Comparison of ENCODE assay signal across 22 mouse cellular contexts in genomic region chr8:84070241-84070640, GRCm38 (mm10). TPM values are rescaled to one million over a fixed set of nuclear protein-coding genes. Genes with fewer than 3 reads are reported as not detected.
DNase-seq lines count a peak whose midpoint lies in the region; ATAC-seq and TF ChIP-seq lines count a peak whose summit lies in the region.
"Had no signal": no experiment of that assay in that cellular context is flagged by ENCODE, and none has a peak within 500 bp of the region (broad histone marks: within the 10 kb centered on the region; RNA-seq: fewer than 3 reads in every experiment).

No protein-coding gene starts in this region.

- intact Hi-C loops in gastrocnemius, adult 2 months (cut with DNase I): no loop called here

- no peak for TF ChIP-seq CTCF in gastrocnemius, adult 2 months (IDR thresholded peaks at IDR 0.05)
- no peak for TF ChIP-seq CTCF in hindbrain, postnatal 0 days (IDR thresholded peaks at IDR 0.05; ENCODE audit: low read depth)

- WGBS in hindbrain, postnatal 0 days: 81% methylated on average over 5 of the region's 5 CpGs
- WGBS in hindbrain, embryonic 11.5 days: 87% methylated on average over 5 of the region's 5 CpGs
- 84% methylated on average over 5 of the region's 5 CpGs for WGBS in midbrain, embryonic 16.5 days
- WGBS in midbrain, embryonic 11.5 days: 85% methylated on average over 5 of the region's 5 CpGs
- 58% methylated on average over 5 of the region's 5 CpGs for WGBS in macrophage (ENCODE audit: missing documents)

- H3K4me3 ChIP-seq in gastrocnemius, adult 2 months: no peak overlapping the region
- no peak overlapping the region for H3K4me3 ChIP-seq in hindbrain, postnatal 0 days (ENCODE audit: low read length)
- H3K4me3 ChIP-seq in hindbrain, embryonic 11.5 days (ENCODE audit: low read depth, low read length): no peak overlapping the region
- H3K4me3 ChIP-seq in midbrain, embryonic 16.5 days (ENCODE audit: low read depth, low read length): no peak overlapping the region
- H3K4me3 ChIP-seq in midbrain, embryonic 11.5 days (ENCODE audit: low read depth, low read length): no peak overlapping the region
- H3K4me3 ChIP-seq in macrophage (ENCODE audit: inconsistent target): no peak overlapping the region
- H3K4me3 ChIP-seq: embryonic facial prominence, embryonic 10.5 days; heart, embryonic 12.5 days; myocyte; stomach, embryonic 15.5 days had no signal

- H3K27me3 ChIP-seq in hindbrain, postnatal 0 days (ENCODE audit: insufficient read depth, low read length): no peaks in the 10 kb centered on the region
- H3K27me3 ChIP-seq in hindbrain, embryonic 11.5 days (ENCODE audit: control insufficient read depth, insufficient read depth, low read length): no peaks in the 10 kb centered on the region
- no peaks in the 10 kb centered on the region for H3K27me3 ChIP-seq in midbrain, embryonic 16.5 days (ENCODE audit: control insufficient read depth, insufficient read depth, low read depth, low read length)
- no peaks in the 10 kb centered on the region for H3K27me3 ChIP-seq in midbrain, embryonic 11.5 days (ENCODE audit: control insufficient read depth, insufficient read depth, low read length)
- H3K27me3 ChIP-seq: heart, embryonic 12.5 days; stomach, embryonic 15.5 days had no signal

- H3K4me1 ChIP-seq in hindbrain, postnatal 0 days (ENCODE audit: insufficient read depth, low read length): peaks cover 33% of the 10 kb centered on the region
- peaks cover 13% of the 10 kb centered on the region; the same call in 1 of the 2 replicates for H3K4me1 ChIP-seq in hindbrain, embryonic 11.5 days (replicated peaks; ENCODE audit: control insufficient read depth, insufficient read depth, low read length)
- peaks cover 53% of the 10 kb centered on the region for H3K4me1 ChIP-seq in midbrain, embryonic 16.5 days (ENCODE audit: control insufficient read depth, insufficient read depth, low read length)
- peaks cover 23% of the 10 kb centered on the region for H3K4me1 ChIP-seq in midbrain, embryonic 11.5 days (ENCODE audit: control insufficient read depth, insufficient read depth, low read length)

- H3K36me3 ChIP-seq in hindbrain, postnatal 0 days (ENCODE audit: insufficient read depth, low read length): 0 out of 2 replicates have a peak, but pooled peaks cover 10% of the 10 kb centered on the region
- no peaks in the 10 kb centered on the region for H3K36me3 ChIP-seq in hindbrain, embryonic 11.5 days (ENCODE audit: control insufficient read depth, insufficient read depth, low read length)
- peaks cover 3% of the 10 kb centered on the region; the same call in 1 of the 2 replicates for H3K36me3 ChIP-seq in midbrain, embryonic 16.5 days (ENCODE audit: control insufficient read depth, insufficient read depth, low read length)
- H3K36me3 ChIP-seq in midbrain, embryonic 11.5 days (ENCODE audit: control insufficient read depth, insufficient read depth, low read length): no peaks in the 10 kb centered on the region
- H3K36me3 ChIP-seq in macrophage (ENCODE audit: inconsistent target): no peaks in the 10 kb centered on the region; the same call in 1 of the 2 replicates

- peak overlapping the region; percentile 85 for H3K27ac ChIP-seq in gastrocnemius, adult 2 months
- peak overlapping the region; percentile 65 for H3K27ac ChIP-seq in hindbrain, postnatal 0 days
- H3K27ac ChIP-seq in hindbrain, embryonic 11.5 days (ENCODE audit: low read depth, low read length): no peak overlapping the region
- H3K27ac ChIP-seq in midbrain, embryonic 16.5 days (ENCODE audit: low read length): no peak overlapping the region
- no peak overlapping the region for H3K27ac ChIP-seq in midbrain, embryonic 11.5 days (ENCODE audit: low read depth, low read length)
- H3K27ac ChIP-seq in macrophage: peak overlapping the region; percentile 32
- H3K27ac ChIP-seq: stomach, embryonic 15.5 days had no signal

- no peak for DNase-seq in gastrocnemius, adult 2 months
- no peak for DNase-seq in gastrocnemius, postnatal 25 days
- DNase-seq in hindbrain, postnatal 0 days (ENCODE audit: low spot score): no peak
- no peak for DNase-seq in hindbrain, embryonic 11.5 days (ENCODE audit: low spot score)
- no peak for DNase-seq in midbrain, embryonic 11.5 days (ENCODE audit: low spot score, missing footprints)
- DNase-seq in ovary, postnatal 14 days (ENCODE audit: low spot score): no peak
- DNase-seq: adrenal gland, postnatal 14 days; B cell, adult 2 months; cerebellum, postnatal 36 days; gastrocnemius, postnatal 36 days; kidney, postnatal 25 days; lung, embryonic 14.5 days; thymus, postnatal 25 days had no signal

- peaks cover 73% of the 10 kb centered on the region for H3K79me2 ChIP-seq in macrophage (ENCODE audit: inconsistent target)

- H3K9ac ChIP-seq in hindbrain, postnatal 0 days (replicated peaks; ENCODE audit: low read length): no peak overlapping the region
- no peak overlapping the region for H3K9ac ChIP-seq in hindbrain, embryonic 11.5 days (ENCODE audit: low read depth, low read length)
- H3K9ac ChIP-seq in midbrain, embryonic 16.5 days (ENCODE audit: low read depth, low read length): peak overlapping the region; percentile 1; the same call in 1 of the 2 replicates
- no peak overlapping the region for H3K9ac ChIP-seq in midbrain, embryonic 11.5 days (ENCODE audit: low read length)
- H3K9ac ChIP-seq: lung, embryonic 14.5 days; stomach, embryonic 15.5 days had no signal

- H3K9me3 ChIP-seq in hindbrain, postnatal 0 days (ENCODE audit: low read length): no peaks in the 10 kb centered on the region
- no peaks in the 10 kb centered on the region for H3K9me3 ChIP-seq in hindbrain, embryonic 11.5 days (ENCODE audit: control insufficient read depth, low read length)
- no peaks in the 10 kb centered on the region for H3K9me3 ChIP-seq in midbrain, embryonic 16.5 days (replicated peaks; ENCODE audit: control insufficient read depth, low read length, poor library complexity, severe bottlenecking)
- no peaks in the 10 kb centered on the region for H3K9me3 ChIP-seq in midbrain, embryonic 11.5 days (ENCODE audit: control insufficient read depth, low read length)
- H3K9me3 ChIP-seq: embryonic facial prominence, embryonic 10.5 days; heart, embryonic 12.5 days; stomach, embryonic 15.5 days had no signal

- H3K4me2 ChIP-seq in hindbrain, postnatal 0 days (ENCODE audit: low read depth, low read length): no peak overlapping the region
- no peak overlapping the region for H3K4me2 ChIP-seq in hindbrain, embryonic 11.5 days (replicated peaks; ENCODE audit: low read depth, low read length)
- no peak overlapping the region for H3K4me2 ChIP-seq in midbrain, embryonic 16.5 days (ENCODE audit: low read length)
- no peak overlapping the region for H3K4me2 ChIP-seq in midbrain, embryonic 11.5 days
- H3K4me2 ChIP-seq: heart, embryonic 12.5 days; lung, embryonic 14.5 days; stomach, embryonic 15.5 days had no signal

- no peak for ATAC-seq in hindbrain, postnatal 0 days
- ATAC-seq in hindbrain, embryonic 11.5 days (ENCODE audit: low FRiP score): no peak
- no peak for ATAC-seq in midbrain, embryonic 16.5 days
- ATAC-seq in midbrain, embryonic 11.5 days (ENCODE audit: low FRiP score): no peak

RNA-seq across cellular contexts. Expression of gene Rfx1, which starts 3.6 kb away (rescaled TPM):
- total RNA-seq in gastrocnemius, adult 2 months (2021): 1 to 10 TPM; 4.4 to 4.7 TPM
- 1 to 10 TPM; 3.6 to 4.4 TPM for total RNA-seq in gastrocnemius, postnatal 25 days (2021)
- total RNA-seq in hindbrain, postnatal 0 days (2014; rRNA removed): 29.0 and 30.0 TPM in 2 replicates
- 6.0 and 6.2 TPM in 2 replicates for polyA plus RNA-seq in hindbrain, postnatal 0 days (2015; fragmentation: Nextera tagmentation; extraction: Ambion mirVana)
- 5.5 and 8.8 TPM in 2 replicates for polyA plus RNA-seq in hindbrain, embryonic 11.5 days (2014; fragmentation: Nextera tagmentation; extraction: Ambion mirVana)
- polyA plus RNA-seq in midbrain, embryonic 16.5 days (2015; fragmentation: Nextera tagmentation; extraction: Ambion mirVana): 11.3 and 11.7 TPM in 2 replicates
- 6.0 and 7.8 TPM in 2 replicates for polyA plus RNA-seq in midbrain, embryonic 11.5 days (2014; fragmentation: Nextera tagmentation; extraction: Ambion mirVana)
- 10 to 100 TPM; 18.7 to 50.4 (median 34.3) TPM for total RNA-seq in macrophage (2018; cell fraction: chromatin; rRNA removed)
- 10 to 100 TPM in 1 of 26 experiments, 1 to 10 TPM in 25; 5.0 to 10.0 (median 7.3) TPM for total RNA-seq in macrophage (2018; cell fraction: cytosol; rRNA removed)
- 10 to 100 TPM; 13.0 to 42.7 (median 21.3) TPM for total RNA-seq in macrophage (2018; cell fraction: nucleus; rRNA removed)
- 3.6 to 8.6 TPM (median 4.9 TPM) in 3 replicates for polyA plus RNA-seq in macrophage (2018)

RNA-seq across cellular contexts. Expression of gene Gm10643, which starts 5.3 kb away (rescaled TPM):
- total RNA-seq in gastrocnemius, adult 2 months (2021): 1 to 10 TPM in 1 of 2 experiments, under 1 TPM in 1; 0.84 to 1.2 TPM
- 1 to 10 TPM; 1.3 to 1.6 TPM for total RNA-seq in gastrocnemius, postnatal 25 days (2021)
- 0.25 and 3.0 TPM in 2 replicates for total RNA-seq in hindbrain, postnatal 0 days (2014; rRNA removed)
- polyA plus RNA-seq in hindbrain, postnatal 0 days (2015; fragmentation: Nextera tagmentation; extraction: Ambion mirVana): 1.6 and 2.4 TPM in 2 replicates
- polyA plus RNA-seq in hindbrain, embryonic 11.5 days (2014; fragmentation: Nextera tagmentation; extraction: Ambion mirVana): 2.0 and 2.2 TPM in 2 replicates
- 1.2 and 1.5 TPM in 2 replicates for polyA plus RNA-seq in midbrain, embryonic 16.5 days (2015; fragmentation: Nextera tagmentation; extraction: Ambion mirVana)
- 2.2 and 2.4 TPM in 2 replicates for polyA plus RNA-seq in midbrain, embryonic 11.5 days (2014; fragmentation: Nextera tagmentation; extraction: Ambion mirVana)
- total RNA-seq in macrophage (2018; cell fraction: chromatin; rRNA removed): 1 to 10 TPM in 14 of 26 experiments, under 1 TPM in 4, not detected in 8; 0.53 to 3.9 (median 1.1) TPM
- total RNA-seq in macrophage (2018; cell fraction: cytosol; rRNA removed): under 1 TPM; 0.11 to 0.61 (median 0.30) TPM
- total RNA-seq in macrophage (2018; cell fraction: nucleus; rRNA removed): 1 to 10 TPM in 5 of 26 experiments, under 1 TPM in 16, not detected in 5; 0.29 to 2.7 (median 0.68) TPM
- polyA plus RNA-seq in macrophage (2018): 0.32 to 0.52 TPM (median 0.41 TPM) in 3 replicates
- polyA plus RNA-seq: liver, adult 2 months had no signal

RNA-seq across cellular contexts. Expression of gene Rln3, which starts 25.4 kb away (rescaled TPM):
- not detected for total RNA-seq in gastrocnemius, adult 2 months (2021)
- total RNA-seq in gastrocnemius, postnatal 25 days (2021): not detected
- 9.0 and 18.8 TPM in 2 replicates for total RNA-seq in hindbrain, postnatal 0 days (2014; rRNA removed)
- 6.1 and 6.6 TPM in 2 replicates for polyA plus RNA-seq in hindbrain, postnatal 0 days (2015; fragmentation: Nextera tagmentation; extraction: Ambion mirVana)
- polyA plus RNA-seq in hindbrain, embryonic 11.5 days (2014; fragmentation: Nextera tagmentation; extraction: Ambion mirVana): 0.48 TPM in 1 of 2 replicates, not detected in the other
- polyA plus RNA-seq in midbrain, embryonic 16.5 days (2015; fragmentation: Nextera tagmentation; extraction: Ambion mirVana): 0.72 and 1.9 TPM in 2 replicates
- polyA plus RNA-seq in midbrain, embryonic 11.5 days (2014; fragmentation: Nextera tagmentation; extraction: Ambion mirVana): not detected in 2 replicates
- total RNA-seq in macrophage (2018; cell fraction: chromatin; rRNA removed): not detected
- total RNA-seq in macrophage (2018; cell fraction: cytosol; rRNA removed): under 1 TPM in 1 of 26 experiments, not detected in 25; 0.26 TPM
- total RNA-seq in macrophage (2018; cell fraction: nucleus; rRNA removed): not detected
- polyA plus RNA-seq in macrophage (2018): not detected in 3 replicates
- total RNA-seq: adrenal gland, postnatal 14 days; gastrocnemius, postnatal 36 days; left cerebral cortex, postnatal 14 days; liver, adult 2 months; megakaryocyte progenitor cell, adult 5-6 weeks had no signal
- polyA plus RNA-seq: embryonic facial prominence, embryonic 10.5 days; heart, embryonic 12.5 days; liver, adult 2 months; lung, embryonic 14.5 days; myocyte; stomach, embryonic 15.5 days had no signal

RNA-seq across cellular contexts. Expression of gene Il27ra, which starts 27.9 kb away (rescaled TPM):
- total RNA-seq in gastrocnemius, adult 2 months (2021): under 1 TPM; 0.36 to 0.61 TPM
- total RNA-seq in gastrocnemius, postnatal 25 days (2021): 1 to 10 TPM in 1 of 2 experiments, under 1 TPM in 1; 0.69 to 1.2 TPM
- total RNA-seq in hindbrain, postnatal 0 days (2014; rRNA removed): 0.29 and 0.47 TPM in 2 replicates
- 0.29 and 0.62 TPM in 2 replicates for polyA plus RNA-seq in hindbrain, postnatal 0 days (2015; fragmentation: Nextera tagmentation; extraction: Ambion mirVana)
- polyA plus RNA-seq in hindbrain, embryonic 11.5 days (2014; fragmentation: Nextera tagmentation; extraction: Ambion mirVana): not detected in 2 replicates
- polyA plus RNA-seq in midbrain, embryonic 16.5 days (2015; fragmentation: Nextera tagmentation; extraction: Ambion mirVana): 0.26 and 0.47 TPM in 2 replicates
- polyA plus RNA-seq in midbrain, embryonic 11.5 days (2014; fragmentation: Nextera tagmentation; extraction: Ambion mirVana): 0.23 TPM in 2 replicates
- total RNA-seq in macrophage (2018; cell fraction: chromatin; rRNA removed): 1 to 10 TPM in 3 of 26 experiments, under 1 TPM in 6, not detected in 17; 0.25 to 4.0 (median 0.31) TPM
- under 1 TPM; 0.03 to 0.31 (median 0.13) TPM for total RNA-seq in macrophage (2018; cell fraction: cytosol; rRNA removed)
- total RNA-seq in macrophage (2018; cell fraction: nucleus; rRNA removed): 1 to 10 TPM in 6 of 26 experiments, under 1 TPM in 13, not detected in 7; 0.17 to 3.1 (median 0.47) TPM
- 0.17 to 0.37 TPM (median 0.25 TPM) in 3 replicates for polyA plus RNA-seq in macrophage (2018)

RNA-seq across cellular contexts. Expression of gene Dcaf15, which starts 34.3 kb away (rescaled TPM):
- 1 to 10 TPM; 4.8 to 5.4 TPM for total RNA-seq in gastrocnemius, adult 2 months (2021)
- total RNA-seq in gastrocnemius, postnatal 25 days (2021): 1 to 10 TPM; 3.9 to 5.3 TPM
- 77.0 and 77.6 TPM in 2 replicates for total RNA-seq in hindbrain, postnatal 0 days (2014; rRNA removed)
- polyA plus RNA-seq in hindbrain, postnatal 0 days (2015; fragmentation: Nextera tagmentation; extraction: Ambion mirVana): 18.4 and 18.5 TPM in 2 replicates
- polyA plus RNA-seq in hindbrain, embryonic 11.5 days (2014; fragmentation: Nextera tagmentation; extraction: Ambion mirVana): 12.5 and 12.8 TPM in 2 replicates
- polyA plus RNA-seq in midbrain, embryonic 16.5 days (2015; fragmentation: Nextera tagmentation; extraction: Ambion mirVana): 20.6 and 24.7 TPM in 2 replicates
- polyA plus RNA-seq in midbrain, embryonic 11.5 days (2014; fragmentation: Nextera tagmentation; extraction: Ambion mirVana): 12.2 and 14.3 TPM in 2 replicates
- 10 to 100 TPM; 10.2 to 38.2 (median 23.3) TPM for total RNA-seq in macrophage (2018; cell fraction: chromatin; rRNA removed)
- 10 to 100 TPM in 22 of 26 experiments, 1 to 10 TPM in 4; 7.7 to 18.8 (median 13.1) TPM for total RNA-seq in macrophage (2018; cell fraction: cytosol; rRNA removed)
- 10 to 100 TPM in 25 of 26 experiments, 1 to 10 TPM in 1; 8.6 to 25.9 (median 16.8) TPM for total RNA-seq in macrophage (2018; cell fraction: nucleus; rRNA removed)
- polyA plus RNA-seq in macrophage (2018): 8.5 to 14.2 TPM (median 10.7 TPM) in 3 replicates

Comparison
In these comparisons a context has a peak if more than half of its experiments do, and no peak if none do; other contexts are left out.
1. H3K27ac ChIP-seq: peak in gastrocnemius, adult 2 months (single experiment), hindbrain, postnatal 0 days (single experiment) and macrophage (single experiment); none in hindbrain, embryonic 11.5 days (single experiment), midbrain, embryonic 16.5 days (single experiment) and midbrain, embryonic 11.5 days (single experiment).